Mouse (Mus musculus): ENCODE results near the gene Fgf2. TPM values are rescaled to one million over a fixed set of nuclear protein-coding genes. Genes with fewer than 3 reads are reported as not detected.

The Fgf2 gene
- polyA plus RNA-seq, 1 experiment from 2014 or later: 0.50 TPM

- no peaks in the 10 kb centered on the region for H3K27me3 ChIP-seq (ENCODE audit: insufficient read depth, poor library complexity, severe bottlenecking)
- no peak overlapping the region for H3K4me3 ChIP-seq
- H3K4me1 ChIP-seq: no peaks in the 10 kb centered on the region
- 97% methylated on average over 2 of the region's 2 CpGs for WGBS
- DNase-seq (ENCODE audit: low spot score): no peak
- H3K36me3 ChIP-seq: peaks cover 29% of the 10 kb centered on the region; the same call in 1 of the 2 replicates
- H3K27ac ChIP-seq: no peak overlapping the region
- H3K9me3 ChIP-seq: no peaks in the 10 kb centered on the region
Measured at GRCm38 (mm10) chr3:37443409-37443808, 95.3 kb downstream of the Fgf2 start.

GRCm38 (mm10) chr3:37455992-37456391 is 107.8 kb downstream of the Fgf2 start:
- no peak for DNase-seq (ENCODE audit: low spot score)
- Histone ChIP-seq H3K36me3 (peaks cover 9% of the 10 kb centered on the region), H3K4me1 (no peaks in the 10 kb centered on the region), H3K9me3 (no peaks in the 10 kb centered on the region), H3K4me3 (no peak overlapping the region), H3K27ac (no peak overlapping the region), H3K27me3 (ENCODE audit: insufficient read depth, poor library complexity, severe bottlenecking) (no peaks in the 10 kb centered on the region)
- 63% methylated on average over 1 of the region's 1 CpGs for WGBS

Other genes starting within 250 kb of the Fgf2 start
- gene Il2, start 222.4 kb upstream of the Fgf2 start, polyA plus RNA-seq (2016; fragmentation: Nextera tagmentation; extraction: Ambion mirVana): 0.17 and 0.24 TPM in 2 replicates
- not detected in 2 replicates for gene Il21, start 115.7 kb upstream of the Fgf2 start, polyA plus RNA-seq (2016; fragmentation: Nextera tagmentation; extraction: Ambion mirVana)
- 5.9 and 7.7 TPM in 2 replicates for gene Bbs12, start 35.8 kb upstream of the Fgf2 start, polyA plus RNA-seq (2016; fragmentation: Nextera tagmentation; extraction: Ambion mirVana)
- 0.80 and 1.1 TPM in 2 replicates for gene Cetn4, start 35.6 kb upstream of the Fgf2 start, polyA plus RNA-seq (2016; fragmentation: Nextera tagmentation; extraction: Ambion mirVana)
- 35.2 and 36.2 TPM in 2 replicates for gene Spata5, start 71.5 kb downstream of the Fgf2 start, polyA plus RNA-seq (2016; fragmentation: Nextera tagmentation; extraction: Ambion mirVana)
- 7.8 and 10.7 TPM in 2 replicates for gene Nudt6, start 71.9 kb downstream of the Fgf2 start, polyA plus RNA-seq (2016; fragmentation: Nextera tagmentation; extraction: Ambion mirVana)

Measured in heart, embryonic 10.5 days (tissue).